Mouse (Mus musculus): Measurements from ENCODE around the gene Snx30. TPM values are rescaled to one million over a fixed set of nuclear protein-coding genes. Genes with fewer than 3 reads are reported as not detected.

Snx30 gene
- 6.0 and 7.7 TPM in 2 replicates for polyA plus RNA-seq (2015; fragmentation: Nextera tagmentation; extraction: Ambion mirVana)

GRCm38 (mm10) chr4:59805181-59805967 lies at the start of gene Snx30:
Snx30 (plus strand) TSS chr4:59805840.
- Histone ChIP-seq H3K4me1 (peaks cover 16% of the 10 kb centered on the region), H3K27me3 (no peaks in the 10 kb centered on the region), H3K27ac (peak within 1 kb of the TSS; percentile 83), H3K9ac (peak within 1 kb of the TSS; percentile 83), H3K4me3 (replicated peaks) (peak within 1 kb of the TSS; percentile 77), H3K36me3 (no peaks in the 10 kb centered on the region), H3K4me2 (peak within 1 kb of the TSS; percentile 88), H3K9me3 (replicated peaks) (no peaks in the 10 kb centered on the region)
- WGBS, result 2% methylated on average over 45 of the region's 45 CpGs
- ATAC-seq (replicated peaks; ENCODE audit: low FRiP score), result peak; percentile 91

- 59% methylated on average over 9 of the region's 9 CpGs for WGBS
- peaks cover 29% of the 10 kb centered on the region for H3K4me1 ChIP-seq
- peaks cover 11% of the 10 kb centered on the region; the same call in 1 of the 2 replicates for H3K36me3 ChIP-seq
- H3K4me2 ChIP-seq, result no peak overlapping the region
- peak overlapping the region; percentile 79 for H3K27ac ChIP-seq
- no peak overlapping the region for H3K4me3 ChIP-seq (replicated peaks)
- H3K9me3 ChIP-seq (replicated peaks), result no peaks in the 10 kb centered on the region
- H3K9ac ChIP-seq, result no peak overlapping the region
- ATAC-seq (replicated peaks; ENCODE audit: low FRiP score), result no peak
- H3K27me3 ChIP-seq, result no peaks in the 10 kb centered on the region
These were observed 49.1 kb upstream of the Snx30 start for GRCm38 (mm10) chr4:59756332-59757082.

- WGBS, result 48% methylated on average over 12 of the region's 12 CpGs
- H3K4me2 ChIP-seq, result 0 out of 2 replicates have a peak overlapping the region, but pooled peaks have one; percentile 17
These were observed 47.9 kb upstream of the Snx30 start for GRCm38 (mm10) chr4:59757452-59758435.

GRCm38 (mm10) chr4:59760016-59760415 lies 45.6 kb upstream of the Snx30 start:
- Histone ChIP-seq H3K9me3 (replicated peaks) (no peaks in the 10 kb centered on the region), H3K4me2 (no peak overlapping the region), H3K27ac (0 out of 2 replicates have a peak overlapping the region, but pooled peaks have one; percentile 27), H3K36me3 (no peaks in the 10 kb centered on the region), H3K4me3 (replicated peaks) (no peak overlapping the region), H3K4me1 (peaks cover 31% of the 10 kb centered on the region), H3K9ac (no peak overlapping the region), H3K27me3 (no peaks in the 10 kb centered on the region)
- WGBS, result 83% methylated on average over 4 of the region's 4 CpGs
- no peak for ATAC-seq (replicated peaks; ENCODE audit: low FRiP score)

More at GRCm38 (mm10) chr4:59757452-59758435, 47.9 kb upstream of the Snx30 start:
- Histone ChIP-seq H3K9me3 (replicated peaks) (no peaks in the 10 kb centered on the region), H3K4me1 (peaks cover 29% of the 10 kb centered on the region), H3K36me3 (peaks cover 2% of the 10 kb centered on the region; the same call in 1 of the 2 replicates), H3K9ac (no peak overlapping the region), H3K27ac (peak overlapping the region; percentile 79), H3K27me3 (no peaks in the 10 kb centered on the region), H3K4me3 (replicated peaks) (no peak overlapping the region)
- peak; percentile 77 for ATAC-seq (replicated peaks; ENCODE audit: low FRiP score)

- no peak overlapping the region for H3K9ac ChIP-seq
- no peaks in the 10 kb centered on the region for H3K9me3 ChIP-seq (replicated peaks)
- no peaks in the 10 kb centered on the region for H3K27me3 ChIP-seq
- ATAC-seq (replicated peaks; ENCODE audit: low FRiP score), result no peak
- WGBS, result 43% methylated on average over 10 of the region's 10 CpGs
- H3K36me3 ChIP-seq, result no peaks in the 10 kb centered on the region
- peaks cover 38% of the 10 kb centered on the region for H3K4me1 ChIP-seq
- H3K4me3 ChIP-seq (replicated peaks), result no peak overlapping the region
- peak overlapping the region; percentile 64; the same call in 1 of the 2 replicates for H3K27ac ChIP-seq
- no peak overlapping the region for H3K4me2 ChIP-seq
These were observed 44.8 kb upstream of the Snx30 start for GRCm38 (mm10) chr4:59760636-59761364.

- H3K4me1 ChIP-seq, result peaks cover 40% of the 10 kb centered on the region
- WGBS, result 61% methylated on average over 4 of the region's 4 CpGs
These were observed 44.3 kb upstream of the Snx30 start for GRCm38 (mm10) chr4:59761365-59761729.

GRCm38 (mm10) chr4:59764950-59765349 lies 40.7 kb upstream of the Snx30 start:
- Histone ChIP-seq H3K4me1 (peaks cover 20% of the 10 kb centered on the region), H3K4me3 (replicated peaks) (no peak overlapping the region)
- WGBS, result 65% methylated on average over 7 of the region's 7 CpGs

More at GRCm38 (mm10) chr4:59761365-59761729, 44.3 kb upstream of the Snx30 start:
- no peak for ATAC-seq (replicated peaks; ENCODE audit: low FRiP score)
- Histone ChIP-seq H3K27ac (no peak overlapping the region), H3K36me3 (no peaks in the 10 kb centered on the region), H3K27me3 (no peaks in the 10 kb centered on the region), H3K4me2 (no peak overlapping the region), H3K9me3 (replicated peaks) (no peaks in the 10 kb centered on the region), H3K4me3 (replicated peaks) (no peak overlapping the region), H3K9ac (no peak overlapping the region)

GRCm38 (mm10) chr4:59765385-59766005 lies 40.1 kb upstream of the Snx30 start:
- peak overlapping the region; percentile 40 for H3K4me2 ChIP-seq
- no peaks in the 10 kb centered on the region for H3K9me3 ChIP-seq (replicated peaks)
- H3K27me3 ChIP-seq, result no peaks in the 10 kb centered on the region
- peak overlapping the region; percentile 84 for H3K27ac ChIP-seq
- ATAC-seq (replicated peaks; ENCODE audit: low FRiP score), result peak; percentile 73; the same call in 1 of the 2 replicates
- H3K4me1 ChIP-seq, result peaks cover 17% of the 10 kb centered on the region
- no peak overlapping the region for H3K9ac ChIP-seq
- H3K4me3 ChIP-seq (replicated peaks), result no peak overlapping the region
- peaks cover 14% of the 10 kb centered on the region for H3K36me3 ChIP-seq
- WGBS, result 23% methylated on average over 7 of the region's 7 CpGs

More at GRCm38 (mm10) chr4:59764950-59765349, 40.7 kb upstream of the Snx30 start:
- peak overlapping the region; percentile 40 for H3K4me2 ChIP-seq
- no peak for ATAC-seq (replicated peaks; ENCODE audit: low FRiP score)
- H3K27me3 ChIP-seq, result no peaks in the 10 kb centered on the region
- H3K36me3 ChIP-seq, result peaks cover 9% of the 10 kb centered on the region
- no peak overlapping the region for H3K9ac ChIP-seq
- peak overlapping the region; percentile 84 for H3K27ac ChIP-seq
- no peaks in the 10 kb centered on the region for H3K9me3 ChIP-seq (replicated peaks)

- WGBS, result 76% methylated on average over 2 of the region's 2 CpGs
- peaks cover 36% of the 10 kb centered on the region for H3K36me3 ChIP-seq
- H3K9ac ChIP-seq, result no peak overlapping the region
- no peaks in the 10 kb centered on the region for H3K9me3 ChIP-seq (replicated peaks)
- H3K4me3 ChIP-seq (replicated peaks), result no peak overlapping the region
- H3K27me3 ChIP-seq, result no peaks in the 10 kb centered on the region
- ATAC-seq (replicated peaks; ENCODE audit: low FRiP score), result no peak
- H3K4me1 ChIP-seq, result peaks cover 14% of the 10 kb centered on the region
- H3K27ac ChIP-seq, result no peak overlapping the region
- H3K4me2 ChIP-seq, result no peak overlapping the region
These were observed 37.9 kb upstream of the Snx30 start for GRCm38 (mm10) chr4:59767717-59768116.

- ATAC-seq (replicated peaks; ENCODE audit: low FRiP score), result no peak
- H3K4me3 ChIP-seq (replicated peaks), result no peak overlapping the region
- H3K9me3 ChIP-seq (replicated peaks), result no peaks in the 10 kb centered on the region
- no peak overlapping the region for H3K9ac ChIP-seq
- 86% methylated on average over 17 of the region's 17 CpGs for WGBS
- peaks cover 65% of the 10 kb centered on the region for H3K36me3 ChIP-seq
- H3K27ac ChIP-seq, result no peak overlapping the region
- H3K27me3 ChIP-seq, result no peaks in the 10 kb centered on the region
- no peaks in the 10 kb centered on the region for H3K4me1 ChIP-seq
- H3K4me2 ChIP-seq, result no peak overlapping the region
These were observed 33.3 kb upstream of the Snx30 start for GRCm38 (mm10) chr4:59772171-59772879.
